Mouse (Mus musculus) megakaryocyte, embryonic 14.5 days (primary cell): Measurements from ENCODE around the gene Dnajc15.

ENCODE experiments used
- FLI1 ChIP-seq: IDR thresholded peaks from 2 replicates; pipeline ENCODE4 v1.6.1; 2012; ENCODE audit warnings: low read length, inconsistent platforms, mixed read lengths
- GATA1 ChIP-seq: IDR thresholded peaks from 3 replicates; pipeline ENCODE4 v1.6.1; 2012; ENCODE audit warnings: mixed read lengths, low read length, inconsistent platforms, borderline replicate concordance

GRCm38 (mm10) chr14:77845479-77845878, 29.4 kb downstream of the Dnajc15 start:
- TF ChIP-seq GATA1 (no peak), FLI1 (no peak)
